Mouse (Mus musculus): ENCODE measurements around the gene Filip1.
"Not testable (repeated sequence)": the region's sequence is repeated elsewhere in the genome, so short reads cannot be mapped to it uniquely, and the experiment has no call there.

The Filip1 gene

GRCm38 (mm10) chr9:80012751-80013150 lies at the start of gene Filip1:
Filip1 (minus strand) TSS chr9:80012851.
- DNase-seq, result no peak

- no peak for DNase-seq
Observed at GRCm38 (mm10) chr9:80057690-80058089, 45.0 kb upstream of the Filip1 start.

GRCm38 (mm10) chr9:80052951-80053350 lies 40.3 kb upstream of the Filip1 start:
- no peak for DNase-seq

GRCm38 (mm10) chr9:80049271-80049670 lies 36.6 kb upstream of the Filip1 start:
- DNase-seq, result not testable (repeated sequence)

GRCm38 (mm10) chr9:80044301-80044700 lies 31.6 kb upstream of the Filip1 start:
- not testable (repeated sequence) for DNase-seq

- DNase-seq, result peak; percentile 7
Observed at GRCm38 (mm10) chr9:80039296-80039815, 26.7 kb upstream of the Filip1 start.

- DNase-seq, result no peak
Observed at GRCm38 (mm10) chr9:80037997-80038383, 25.3 kb upstream of the Filip1 start.

GRCm38 (mm10) chr9:80037262-80037996 lies 24.8 kb upstream of the Filip1 start:
- DNase-seq, result no peak

GRCm38 (mm10) chr9:80026581-80027021 lies 13.9 kb upstream of the Filip1 start:
- DNase-seq, result no peak

- DNase-seq, result peak; percentile 80
Observed at GRCm38 (mm10) chr9:80026017-80026416, 13.4 kb upstream of the Filip1 start.

GRCm38 (mm10) chr9:80025347-80025746 lies 12.7 kb upstream of the Filip1 start:
- not testable (repeated sequence) for DNase-seq

- DNase-seq, result no peak
Observed at GRCm38 (mm10) chr9:80022821-80023220, 10.2 kb upstream of the Filip1 start.

GRCm38 (mm10) chr9:80021648-80022047 lies 9.0 kb upstream of the Filip1 start:
- no peak for DNase-seq

- DNase-seq, result no peak
Observed at GRCm38 (mm10) chr9:80020429-80020828, 7.8 kb upstream of the Filip1 start.

GRCm38 (mm10) chr9:80012016-80012415 lies 635 bp downstream of the Filip1 start:
- no peak for DNase-seq

GRCm38 (mm10) chr9:80002394-80003188 lies 10.1 kb downstream of the Filip1 start:
- peak; percentile 76 for DNase-seq

GRCm38 (mm10) chr9:79997282-79997681 lies 15.4 kb downstream of the Filip1 start:
- DNase-seq, result no peak

GRCm38 (mm10) chr9:79994296-79994695 lies 18.4 kb downstream of the Filip1 start:
- DNase-seq, result no peak

- no peak for DNase-seq
Observed at GRCm38 (mm10) chr9:79993066-79993465, 19.6 kb downstream of the Filip1 start.

GRCm38 (mm10) chr9:79990456-79991017 lies 22.1 kb downstream of the Filip1 start:
- DNase-seq, result peak; percentile 24

- no peak for DNase-seq
Observed at GRCm38 (mm10) chr9:79989703-79990102, 22.9 kb downstream of the Filip1 start.

GRCm38 (mm10) chr9:79989061-79989460 lies 23.6 kb downstream of the Filip1 start:
- DNase-seq, result no peak

- DNase-seq, result no peak
Observed at GRCm38 (mm10) chr9:79983244-79983643, 29.4 kb downstream of the Filip1 start.

Data from retina, postnatal 1 day (tissue).